Mouse (Mus musculus): ENCODE results near the gene Noto. TPM values are rescaled to one million over a fixed set of nuclear protein-coding genes. Genes with fewer than 3 reads are reported as not detected.

The Noto gene
- total and polyA plus RNA-seq, 3 experiments = not detected

DNA sequence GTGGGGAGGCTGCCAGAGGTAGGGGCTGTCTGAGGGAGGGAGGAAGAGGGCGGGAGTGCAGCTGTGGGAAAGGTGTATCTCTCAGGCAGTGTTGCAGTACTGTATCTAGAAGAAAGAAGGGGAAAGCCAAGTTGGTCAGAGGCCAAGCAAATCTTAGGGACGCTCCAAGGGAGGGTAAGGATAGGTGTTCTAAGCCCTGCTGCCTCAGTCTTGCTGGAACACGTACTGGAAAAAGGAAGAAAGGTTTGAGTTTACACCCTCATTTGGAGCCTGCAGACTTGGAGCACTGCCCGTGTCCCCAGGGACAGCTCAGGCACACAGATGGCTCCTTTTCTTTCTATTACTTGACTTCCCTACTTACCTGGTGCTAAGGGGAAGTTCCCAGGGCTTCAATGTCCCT, 17.5 kb downstream of the Noto start:
- H3K27ac ChIP-seq (ENCODE audit: control insufficient read depth, low read depth, low read length) = no peak overlapping the region
- H3K79me2 ChIP-seq (ENCODE audit: control insufficient read depth, insufficient read depth, low read length, poor library complexity) = peaks cover 12% of the 10 kb centered on the region
- H3K27me3 ChIP-seq (ENCODE audit: control insufficient read depth in 1 of 2, insufficient read depth in 2 of 2, low read length in 2 of 2) = no peaks in the 10 kb centered on the region
- H3K4me1 ChIP-seq (ENCODE audit: control insufficient read depth in 1 of 2, insufficient read depth in 2 of 2, low read length in 2 of 2) = no peaks in the 10 kb centered on the region
- TF ChIP-seq POLR2A (IDR thresholded peaks at IDR 0.05; ENCODE audit: control insufficient read depth in 1 of 2, insufficient read depth in 1 of 2, low read depth in 1 of 2, low read length in 2 of 2, poor library complexity in 1 of 2) (no peak), TCF12 (IDR thresholded peaks at IDR 0.05; ENCODE audit: low read depth, low read length) (no peak), ZMIZ1 (IDR thresholded peaks at IDR 0.05; ENCODE audit: low read depth, low read length) (no peak), HCFC1 (IDR thresholded peaks at IDR 0.05; ENCODE audit: low read depth, low read length) (no peak), MXI1 (IDR thresholded peaks at IDR 0.05; ENCODE audit: low read depth, low read length) (no peak), ETS1 (IDR thresholded peaks at IDR 0.05; ENCODE audit: low read depth, low read length) (no peak), UBTF (IDR thresholded peaks at IDR 0.05; ENCODE audit: borderline replicate concordance, insufficient read depth, low read depth, low read length) (no peak), TBP (IDR thresholded peaks at IDR 0.05; ENCODE audit: low read depth, low read length) (no peak), POLR2AphosphoS2 (IDR thresholded peaks at IDR 0.05; ENCODE audit: low read length) (no peak), CTCF (IDR thresholded peaks at IDR 0.05 in 2 of 3, conservative IDR thresholded peaks at IDR 0.05 in 1 of 3; ENCODE audit: control insufficient read depth in 1 of 3, insufficient read depth in 1 of 3, low read depth in 2 of 3, low read length in 3 of 3, poor library complexity in 1 of 3, severe bottlenecking in 1 of 3) (no peak), NRF1 (IDR thresholded peaks at IDR 0.05; ENCODE audit: insufficient read depth, low read depth, low read length, poor library complexity, severe bottlenecking) (no peak), JUND (IDR thresholded peaks at IDR 0.05; ENCODE audit: low read depth, low read length) (no peak)
- no peaks in the 10 kb centered on the region for H3K9me3 ChIP-seq (replicated peaks; ENCODE audit: insufficient read depth, low read length)
- no peak overlapping the region for H3K4me3 ChIP-seq (ENCODE audit: control insufficient read depth in 1 of 2, insufficient read depth in 1 of 2, low read depth in 2 of 2, low read length in 2 of 2)
- H3K9ac ChIP-seq (ENCODE audit: control insufficient read depth, low read depth, low read length, poor library complexity, severe bottlenecking) = no peak overlapping the region
- H3K36me3 ChIP-seq (ENCODE audit: control insufficient read depth in 1 of 2, insufficient read depth in 2 of 2, low read length in 2 of 2) = peaks cover 0 to 13% of the 10 kb centered on the region in 2 experiments; a peak in 1 of 4 replicates
- no peak for DNase-seq (ENCODE audit: low read depth, low spot score)

- no peaks in the 10 kb centered on the region for H3K4me1 ChIP-seq (ENCODE audit: control insufficient read depth in 1 of 2, insufficient read depth in 2 of 2, low read length in 2 of 2)
- no peaks in the 10 kb centered on the region for H3K27me3 ChIP-seq (ENCODE audit: control insufficient read depth in 1 of 2, insufficient read depth in 2 of 2, low read length in 2 of 2)
- TF ChIP-seq USF2 (IDR thresholded peaks at IDR 0.05; ENCODE audit: borderline replicate concordance in 1 of 2, insufficient read depth in 1 of 2, low read depth in 1 of 2, low read length in 2 of 2) (no peak), POLR2A (IDR thresholded peaks at IDR 0.05; ENCODE audit: control insufficient read depth in 1 of 2, insufficient read depth in 1 of 2, low read depth in 1 of 2, low read length in 2 of 2, poor library complexity in 1 of 2) (no peak), ZC3H11A (IDR thresholded peaks at IDR 0.05; ENCODE audit: low read depth, low read length) (no peak), HCFC1 (IDR thresholded peaks at IDR 0.05; ENCODE audit: low read depth, low read length) (no peak), GATA1 (IDR thresholded peaks at IDR 0.05; ENCODE audit: low read depth, low read length) (no peak), CHD2 (IDR thresholded peaks at IDR 0.05; ENCODE audit: low read length) (no peak), MXI1 (IDR thresholded peaks at IDR 0.05; ENCODE audit: low read depth, low read length) (no peak), GABPA (IDR thresholded peaks at IDR 0.05; ENCODE audit: low read depth, low read length) (no peak), KAT2A (conservative IDR thresholded peaks at IDR 0.05; ENCODE audit: low read depth, low read length) (no peak), BHLHE40 (IDR thresholded peaks at IDR 0.05; ENCODE audit: borderline replicate concordance, low read depth, low read length) (no peak), EP300 (IDR thresholded peaks at IDR 0.05; ENCODE audit: low read depth in 1 of 2, low read length in 2 of 2) (no peak), USF1 (IDR thresholded peaks at IDR 0.05; ENCODE audit: low read depth, low read length) (no peak), ZKSCAN1 (IDR thresholded peaks at IDR 0.05; ENCODE audit: low read depth, low read length) (no peak), MAX (IDR thresholded peaks at IDR 0.05; ENCODE audit: low read length) (no peak), ELF1 (IDR thresholded peaks at IDR 0.05; ENCODE audit: low read depth, low read length) (no peak)
- no peaks in the 10 kb centered on the region for H3K9me3 ChIP-seq (replicated peaks; ENCODE audit: insufficient read depth, low read length)
- H3K36me3 ChIP-seq (ENCODE audit: control insufficient read depth in 1 of 2, insufficient read depth in 2 of 2, low read length in 2 of 2) = peaks cover 0 to 13% of the 10 kb centered on the region in 2 experiments; a peak in 2 of 4 replicates
- no peaks in the 10 kb centered on the region for H3K79me2 ChIP-seq (ENCODE audit: control insufficient read depth, insufficient read depth, low read length, poor library complexity)
- no peak overlapping the region for H3K27ac ChIP-seq (ENCODE audit: control insufficient read depth, low read depth, low read length)
- H3K9ac ChIP-seq (ENCODE audit: control insufficient read depth, low read depth, low read length, poor library complexity, severe bottlenecking) = no peak overlapping the region
- no peak for DNase-seq (ENCODE audit: low read depth, low spot score)
- H3K4me3 ChIP-seq (ENCODE audit: control insufficient read depth in 1 of 2, insufficient read depth in 1 of 2, low read depth in 2 of 2, low read length in 2 of 2) = no peak overlapping the region
These were observed 20.0 kb downstream of the Noto start for GRCm38 (mm10) chr6:85443488-85444233.
